Mouse (Mus musculus): Measurements from ENCODE around the gene Wnt9b. TPM values are rescaled to one million over a fixed set of nuclear protein-coding genes. Genes with fewer than 3 reads are reported as not detected.
"Not testable (repeated sequence)": the region's sequence is repeated elsewhere in the genome, so short reads cannot be mapped to it uniquely, and the experiment has no call there.

Wnt9b gene
- not detected in 2 replicates for total RNA-seq (2017)

DNA sequence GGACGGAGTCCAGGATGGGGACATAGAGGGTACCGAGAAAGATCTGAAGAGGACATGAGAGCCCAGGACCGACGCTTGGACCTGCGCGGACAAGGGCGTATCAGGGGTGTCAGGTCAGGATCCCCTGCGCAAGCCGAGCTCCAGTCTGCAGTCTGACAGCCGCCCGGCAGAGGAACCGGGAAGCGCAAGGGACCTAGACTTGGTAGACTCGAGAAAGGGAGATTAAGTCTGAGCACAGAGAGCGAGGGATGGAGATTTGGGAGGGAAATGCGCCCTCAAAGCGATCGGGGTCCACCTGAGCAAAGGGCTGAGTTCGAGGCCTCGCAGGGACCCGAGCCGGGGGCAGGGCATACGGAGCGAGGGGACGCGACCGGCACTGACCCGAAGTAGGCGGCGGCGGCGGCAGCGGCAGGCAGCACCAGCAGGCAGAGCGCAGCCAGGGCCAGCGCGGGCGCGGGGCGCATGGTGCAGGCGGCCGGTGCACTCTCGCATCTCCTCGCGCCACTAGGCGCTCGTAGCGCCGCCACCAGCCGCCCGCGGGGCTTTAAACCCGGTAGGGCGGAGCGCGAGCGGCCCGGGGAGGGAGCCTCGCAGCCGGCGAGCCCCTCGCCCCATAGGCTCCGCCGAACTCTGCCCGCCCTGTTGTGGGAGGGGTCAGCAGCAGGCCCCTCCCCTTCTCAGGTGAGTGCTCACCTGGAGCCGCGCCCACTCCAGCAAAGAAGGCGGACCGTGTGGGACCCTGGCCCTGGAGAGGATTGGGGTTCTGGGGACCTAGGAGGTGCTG is at the start of gene Wnt9b:
Gene Wnt9b, minus strand, starts transcription at position 516 of the 784 bp plus-strand sequence.
- peak; percentile 40; the same call in 1 of the 2 replicates for ATAC-seq (replicated peaks; ENCODE audit: low read depth, poor library complexity, severe bottlenecking)

DNA sequence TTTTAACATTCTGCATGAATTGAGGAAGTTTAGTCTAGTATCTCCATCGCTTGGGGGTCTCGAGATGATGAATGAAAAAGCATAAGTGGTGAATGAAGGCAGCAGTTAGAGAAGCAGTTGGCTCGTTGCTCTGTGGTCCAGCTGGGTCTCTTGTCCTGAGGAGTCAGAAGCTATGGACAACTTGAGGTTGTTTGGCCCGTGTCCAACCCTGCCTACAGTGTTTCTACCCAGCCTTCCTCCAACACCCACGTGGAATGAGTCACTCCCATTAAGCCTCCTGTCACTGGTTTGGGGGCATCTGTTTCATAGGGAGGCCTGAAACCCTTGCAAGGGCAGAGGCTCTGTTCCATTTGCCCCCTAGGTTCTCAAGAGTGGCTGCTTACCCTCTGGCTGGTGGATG is 40.3 kb upstream of the Wnt9b start:
- ATAC-seq (replicated peaks; ENCODE audit: low read depth, poor library complexity, severe bottlenecking): no peak

DNA sequence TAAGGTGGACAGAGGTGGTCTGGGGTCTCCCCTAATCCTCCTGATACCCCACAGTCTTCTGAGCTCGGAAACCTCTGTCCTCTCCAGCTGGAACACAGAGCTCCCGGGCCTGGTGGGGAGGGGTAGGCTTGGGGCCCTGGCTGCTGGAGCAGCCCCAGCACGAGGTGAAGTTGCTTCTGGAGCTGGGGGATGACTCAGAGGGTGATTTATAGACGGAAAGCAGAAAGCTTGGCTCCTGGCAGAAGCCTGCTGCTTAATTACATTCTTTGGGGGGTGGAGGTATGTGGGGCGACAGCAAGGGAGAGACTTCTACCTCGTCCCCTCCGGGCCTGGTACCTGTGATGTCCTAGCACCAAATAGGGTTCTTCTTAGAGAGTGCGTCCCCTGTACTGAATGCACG is 30.5 kb upstream of the Wnt9b start:
- no peak for ATAC-seq (replicated peaks; ENCODE audit: low read depth, poor library complexity, severe bottlenecking)

GRCm38 (mm10) chr11:103774228-103774530 is 24.6 kb upstream of the Wnt9b start:
- ATAC-seq (replicated peaks; ENCODE audit: low read depth, poor library complexity, severe bottlenecking): no peak

- peak; percentile 21; the same call in 1 of the 2 replicates for ATAC-seq (replicated peaks; ENCODE audit: low read depth, poor library complexity, severe bottlenecking)
These were observed 24.0 kb upstream of the Wnt9b start, which contains the start of gene Wnt3 for GRCm38 (mm10) chr11:103773387-103774227. TSS of gene Wnt3 (plus strand) at chr11:103774150.

GRCm38 (mm10) chr11:103772505-103773386 is 23.1 kb upstream of the Wnt9b start:
- no peak for ATAC-seq (replicated peaks; ENCODE audit: low read depth, poor library complexity, severe bottlenecking)

DNA sequence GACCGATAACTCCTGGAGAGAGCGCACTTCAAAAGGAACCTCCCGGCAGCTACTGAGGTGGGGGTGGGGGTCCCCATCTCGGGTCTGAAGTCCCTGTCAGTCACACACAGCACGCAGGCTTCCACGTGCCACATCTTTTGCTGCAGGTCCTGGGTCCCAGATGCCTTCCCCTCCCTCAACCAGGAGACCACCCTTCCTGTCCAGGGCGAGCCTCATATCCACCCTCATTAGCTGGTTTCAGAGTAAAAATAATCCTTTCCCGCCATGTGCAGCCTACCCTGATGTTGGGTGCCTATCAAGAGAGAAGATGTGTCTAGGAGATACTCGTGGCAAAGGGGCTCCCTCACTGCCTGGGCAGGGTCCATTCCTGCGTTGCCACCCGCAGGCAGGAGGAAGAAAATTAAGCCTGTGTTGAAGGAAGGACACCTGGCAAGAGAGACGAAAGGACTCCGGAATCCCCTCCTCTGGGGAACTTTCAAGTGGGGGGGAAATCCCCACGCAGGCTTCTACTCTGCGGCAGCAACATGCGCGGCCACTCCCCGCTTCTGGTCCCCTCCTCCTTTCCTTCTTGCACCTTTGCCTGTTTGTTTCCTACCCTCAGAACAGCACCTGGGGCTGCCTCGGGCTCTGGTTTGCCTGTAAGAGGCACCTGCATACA is 21.7 kb upstream of the Wnt9b start:
- no peak for ATAC-seq (replicated peaks; ENCODE audit: low read depth, poor library complexity, severe bottlenecking)

DNA sequence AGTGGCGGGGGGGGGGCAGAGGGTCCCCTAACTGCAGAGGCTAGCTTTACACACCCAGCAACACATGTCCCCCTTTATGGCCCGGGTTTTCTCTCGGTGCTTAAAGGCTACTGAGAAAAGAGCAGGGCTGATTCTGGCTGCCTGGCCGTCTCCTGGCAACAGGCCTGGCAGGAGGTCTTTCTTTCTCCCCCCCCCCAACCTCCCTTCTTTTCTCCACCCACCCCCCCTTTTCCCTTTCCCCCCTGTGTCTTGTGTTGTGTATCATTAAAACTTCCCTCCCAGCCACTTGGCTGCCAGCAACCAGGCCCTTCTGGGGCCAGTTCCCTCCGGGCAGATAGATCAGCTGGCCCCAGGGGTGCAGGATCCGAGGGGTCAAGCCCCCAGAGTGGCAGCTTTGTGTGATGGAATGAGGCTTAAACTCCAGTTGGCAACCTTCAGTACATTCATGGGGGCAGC is 16.0 kb upstream of the Wnt9b start:
- no peak for ATAC-seq (replicated peaks; ENCODE audit: low read depth, poor library complexity, severe bottlenecking)

DNA sequence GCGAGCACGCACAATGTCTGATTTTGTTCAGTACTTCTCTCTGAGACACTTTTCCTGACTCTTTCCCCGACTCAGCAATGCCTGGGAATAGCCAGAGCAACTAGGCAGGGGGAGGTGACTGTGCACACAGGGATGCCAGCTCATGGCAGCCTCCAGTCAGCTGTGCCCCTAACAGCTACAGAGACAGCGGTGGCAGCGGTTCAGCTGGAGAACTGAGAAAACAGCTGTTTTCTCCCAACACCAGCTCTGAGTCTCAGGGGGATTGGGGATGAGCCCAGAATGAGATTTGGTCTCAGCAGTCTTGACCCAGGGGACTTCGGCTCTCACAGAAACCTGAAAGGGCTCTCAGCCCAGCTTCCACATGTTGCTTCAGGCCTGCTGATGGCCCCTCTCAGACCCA is 15.0 kb upstream of the Wnt9b start:
- ATAC-seq (replicated peaks; ENCODE audit: low read depth, poor library complexity, severe bottlenecking): no peak

- ATAC-seq (replicated peaks; ENCODE audit: low read depth, poor library complexity, severe bottlenecking): peak; percentile 80
These were observed 14.0 kb upstream of the Wnt9b start for GRCm38 (mm10) chr11:103763410-103764163.

- ATAC-seq (replicated peaks; ENCODE audit: low read depth, poor library complexity, severe bottlenecking): not testable (repeated sequence)
These were observed 11.3 kb upstream of the Wnt9b start for GRCm38 (mm10) chr11:103760891-103761290.

GRCm38 (mm10) chr11:103760101-103760500 is 10.5 kb upstream of the Wnt9b start:
- no peak for ATAC-seq (replicated peaks; ENCODE audit: low read depth, poor library complexity, severe bottlenecking)

- peak; percentile 80 for ATAC-seq (replicated peaks; ENCODE audit: low read depth, poor library complexity, severe bottlenecking)
These were observed 9.1 kb upstream of the Wnt9b start for GRCm38 (mm10) chr11:103758706-103759105.

- ATAC-seq (replicated peaks; ENCODE audit: low read depth, poor library complexity, severe bottlenecking): no peak
These were observed 8.4 kb upstream of the Wnt9b start for GRCm38 (mm10) chr11:103758054-103758453.

- ATAC-seq (replicated peaks; ENCODE audit: low read depth, poor library complexity, severe bottlenecking): peak; percentile 67
These were observed 991 bp upstream of the Wnt9b start for GRCm38 (mm10) chr11:103750612-103751011.

DNA sequence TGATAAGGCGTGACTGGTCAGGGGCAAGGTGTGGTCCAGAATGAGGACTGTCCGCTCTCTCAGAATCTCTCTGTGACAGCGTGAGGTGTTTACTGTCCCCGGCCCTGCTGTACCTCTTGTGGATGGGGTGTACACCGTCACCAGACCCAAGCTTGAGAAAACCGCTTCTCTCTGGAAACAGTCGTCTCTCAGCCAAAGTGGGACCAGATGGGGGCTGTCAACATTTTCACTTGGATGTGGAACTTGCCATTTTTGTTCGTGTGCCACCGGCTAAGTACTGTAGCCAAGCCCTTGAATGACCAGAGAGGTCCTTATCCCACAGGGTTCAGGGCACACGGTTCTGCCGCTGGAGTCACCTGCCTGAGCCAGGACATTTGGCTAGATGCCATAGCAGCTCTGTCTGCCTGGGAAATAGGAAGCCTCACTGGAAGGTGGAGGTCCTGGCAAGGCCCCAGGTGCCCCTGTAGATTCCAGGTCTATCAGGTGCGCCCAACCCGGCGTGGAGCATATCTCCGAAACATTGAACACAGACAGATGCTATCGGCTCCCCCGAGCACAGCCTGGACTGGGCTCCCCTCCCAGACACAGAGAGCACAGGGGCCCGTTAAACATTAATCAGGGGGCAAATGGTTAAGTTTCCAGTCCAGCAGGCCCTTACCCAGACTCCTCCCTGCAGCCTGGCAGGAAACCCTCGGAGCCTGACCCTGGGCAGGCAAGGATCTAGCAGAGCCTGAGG is 14.4 kb downstream of the Wnt9b start:
- ATAC-seq (replicated peaks; ENCODE audit: low read depth, poor library complexity, severe bottlenecking): no peak

DNA sequence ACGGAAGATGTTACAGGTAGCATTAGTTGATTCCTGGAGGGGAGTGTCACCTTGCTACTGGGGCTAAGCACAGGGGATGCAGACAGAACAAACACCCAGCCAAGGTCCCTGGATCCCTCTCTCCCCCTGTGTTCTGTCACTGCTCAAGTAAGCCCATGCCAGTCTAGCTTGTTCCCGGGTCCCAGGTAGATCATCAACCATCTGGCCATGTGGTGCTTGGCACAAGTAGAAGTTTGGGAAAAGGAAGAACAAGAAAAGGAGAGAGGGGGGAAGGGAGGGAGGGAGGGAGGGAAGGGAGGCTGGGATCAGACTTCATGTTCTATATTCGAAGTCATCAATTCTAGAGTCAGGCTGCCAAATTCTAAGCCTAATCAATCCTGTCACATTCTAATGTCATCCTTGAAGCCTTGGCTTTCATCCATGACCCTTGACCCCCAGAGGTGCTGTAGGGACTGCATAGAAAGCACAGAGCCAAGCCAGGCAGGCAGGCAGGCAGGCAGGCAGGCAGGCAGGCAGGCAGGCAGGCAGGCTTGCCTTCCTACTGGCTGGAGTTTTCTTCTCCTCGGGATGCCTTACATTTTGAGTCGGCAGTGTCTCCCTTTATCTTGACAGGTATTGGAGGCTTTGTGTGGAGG is 15.1 kb downstream of the Wnt9b start:
- ATAC-seq (replicated peaks; ENCODE audit: low read depth, poor library complexity, severe bottlenecking): no peak

DNA sequence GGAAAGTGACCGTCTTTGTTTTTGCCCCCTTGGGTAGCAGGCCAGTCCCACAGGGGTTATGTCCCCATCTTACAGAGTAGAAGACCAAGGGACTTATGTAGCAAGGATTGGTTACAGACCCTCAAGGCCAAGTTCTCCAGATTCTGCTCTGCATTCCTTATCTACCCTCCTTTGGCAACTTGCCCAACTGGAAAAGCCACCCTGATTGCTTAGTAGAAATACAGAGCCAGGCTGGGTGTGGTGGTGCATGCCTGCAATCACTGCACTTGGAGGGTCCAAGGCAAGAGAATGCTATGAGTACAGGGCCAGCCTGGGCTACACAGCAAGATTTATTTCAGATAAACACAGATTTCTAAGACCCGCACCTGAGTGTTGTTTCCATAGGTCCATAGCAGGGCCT is 15.7 kb downstream of the Wnt9b start:
- no peak for ATAC-seq (replicated peaks; ENCODE audit: low read depth, poor library complexity, severe bottlenecking)

Data from common myeloid progenitor, adult 5-6 weeks (primary cell).